Mouse (Mus musculus) cerebellum, adult 2 months (tissue): ENCODE results near the gene Cdc5l.

ENCODE experiments used
- CTCF ChIP-seq: fragments of 200-500 bp; IDR thresholded peaks from 2 replicates; pipeline ENCODE4 v1.5.1; 2011; ENCODE audit warnings: low read depth, mild to moderate bottlenecking, control low read depth, low read length, moderate library complexity, borderline replicate concordance; ENCODE audit not compliant: insufficient read depth
- POLR2A ChIP-seq: fragments of 200-500 bp; IDR thresholded peaks from 2 replicates; pipeline ENCODE4 v1.6.1; 2011; ENCODE audit warnings: low read length, control low read depth, borderline replicate concordance; ENCODE audit not compliant: insufficient read depth

DNA sequence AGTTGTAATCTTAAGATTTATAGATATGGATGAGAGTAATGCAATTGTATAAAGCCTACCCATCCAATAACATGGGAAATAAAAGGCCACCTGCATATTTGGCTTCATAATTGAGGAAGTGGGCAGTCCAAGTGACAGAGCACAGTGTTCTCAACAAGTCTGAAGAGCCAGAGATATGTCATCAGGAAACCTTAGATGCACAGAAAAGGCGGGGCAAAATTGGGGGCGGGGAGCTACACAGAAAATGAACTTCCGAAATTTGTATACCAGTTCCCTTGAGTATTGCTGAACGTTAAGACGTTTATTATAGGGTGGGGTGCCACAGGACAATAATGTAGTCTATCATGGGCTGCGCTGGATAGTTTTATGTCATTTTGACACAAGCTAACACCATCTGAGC is 16.6 kb upstream of the Cdc5l start:
- TF ChIP-seq POLR2A (no peak), CTCF (no peak)
